Mouse (Mus musculus): ENCODE measurements around the gene Ccdc142. TPM values are rescaled to one million over a fixed set of nuclear protein-coding genes. Genes with fewer than 3 reads are reported as not detected.
A peak's percentile ranks its signal among the peaks of the same experiment; 100 is the strongest.

The Ccdc142 gene
- total RNA-seq, 2 experiments from 2014 or later, result 8.0 to 8.2 TPM

DNA sequence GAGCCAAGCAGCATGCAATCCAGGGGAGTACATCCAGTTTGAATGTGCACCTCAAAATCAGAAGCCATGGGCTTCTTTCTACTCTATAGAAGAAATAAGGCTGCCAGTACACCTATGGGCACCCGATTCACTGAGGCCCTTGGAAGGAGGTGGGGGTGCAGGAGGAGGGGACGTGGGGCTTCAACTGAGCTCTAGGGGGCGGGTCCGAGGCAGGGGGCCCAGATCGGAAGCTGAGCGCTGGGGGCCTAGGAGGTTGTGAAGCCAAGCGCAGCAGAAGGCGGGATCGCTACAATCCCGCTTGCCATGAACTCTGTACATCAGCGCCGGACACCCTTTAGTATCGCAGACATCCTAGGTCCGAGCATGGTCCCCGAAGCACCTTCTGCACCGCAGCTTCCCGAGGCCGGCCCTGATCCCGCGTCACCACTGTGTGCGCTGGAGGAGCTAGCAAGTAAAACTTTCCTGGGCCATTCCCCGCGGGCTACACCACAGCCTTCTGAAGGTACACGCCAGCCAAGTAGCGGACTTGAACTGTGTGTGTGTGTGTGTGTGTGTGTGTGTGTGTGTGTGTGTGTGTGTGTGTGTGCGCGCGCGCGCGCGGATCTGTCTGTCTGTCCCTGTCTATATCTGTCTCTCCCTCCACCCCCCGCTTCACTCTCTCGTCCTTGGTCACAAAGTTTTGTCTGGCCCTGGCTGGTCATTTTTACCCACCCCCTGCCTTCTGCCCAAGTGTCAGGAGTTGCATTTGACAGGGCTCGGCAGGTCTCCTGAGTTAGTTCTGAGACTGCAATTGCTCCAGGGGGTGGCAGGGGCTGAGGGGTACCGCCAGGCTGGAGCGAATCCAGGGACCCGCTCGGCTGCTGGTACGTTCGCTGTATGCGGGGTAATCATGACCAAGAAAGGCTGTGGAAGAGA, 15.0 kb upstream of the Ccdc142 start, which contains the start of gene Lbx2:
Gene Lbx2, plus strand, starts transcription at position 247 of the 915 bp plus-strand sequence.
- no peak for DNase-seq

DNA sequence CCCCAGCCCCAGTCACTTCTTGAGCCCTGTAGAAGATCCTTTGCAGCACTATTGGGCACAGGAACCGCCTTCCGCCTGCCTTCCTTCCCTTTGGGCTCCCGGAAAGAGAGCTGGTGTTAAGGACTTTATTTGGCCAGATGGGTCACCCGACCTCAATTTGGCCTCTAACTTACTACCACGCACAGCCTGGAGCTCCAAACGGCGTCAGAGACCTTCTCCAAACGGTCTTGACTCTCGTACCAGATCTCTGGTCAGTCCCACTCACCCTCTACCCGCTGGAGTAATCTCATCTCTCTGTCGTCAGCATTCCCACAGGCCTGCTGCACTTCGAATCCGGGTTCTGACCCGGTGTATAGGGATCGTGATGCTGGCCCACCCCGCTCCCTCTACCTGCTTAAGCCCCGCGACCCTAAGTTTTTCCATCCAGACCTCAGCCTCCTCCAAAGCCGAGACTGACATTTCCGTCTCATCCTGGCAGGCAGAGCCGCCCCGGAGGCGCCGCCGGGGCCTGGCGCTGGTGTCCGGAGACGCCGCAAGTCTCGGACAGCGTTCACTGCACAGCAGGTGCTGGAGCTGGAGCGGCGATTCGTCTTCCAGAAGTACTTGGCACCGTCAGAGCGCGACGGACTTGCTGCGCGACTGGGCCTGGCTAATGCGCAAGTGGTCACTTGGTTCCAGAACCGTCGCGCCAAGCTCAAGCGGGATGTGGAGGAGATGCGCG, 14.0 kb upstream of the Ccdc142 start:
- no peak for DNase-seq

DNA sequence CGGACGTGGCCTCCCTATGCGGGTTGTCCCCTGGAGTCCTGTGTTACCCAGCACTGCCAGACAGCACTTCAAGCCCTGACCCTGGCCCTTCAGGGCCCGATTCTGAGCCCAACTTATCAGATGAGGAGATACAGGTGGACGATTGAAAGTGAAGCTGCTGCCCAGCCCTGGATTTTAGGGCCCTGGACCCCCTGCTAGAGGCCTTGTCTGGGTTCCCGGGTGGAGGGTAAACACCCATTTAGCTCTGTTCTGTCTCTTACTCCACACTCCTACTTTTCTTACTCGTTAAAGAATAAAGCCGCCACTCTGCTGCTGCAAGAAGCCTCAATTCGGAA, 13.5 kb upstream of the Ccdc142 start:
- no peak for DNase-seq

DNA sequence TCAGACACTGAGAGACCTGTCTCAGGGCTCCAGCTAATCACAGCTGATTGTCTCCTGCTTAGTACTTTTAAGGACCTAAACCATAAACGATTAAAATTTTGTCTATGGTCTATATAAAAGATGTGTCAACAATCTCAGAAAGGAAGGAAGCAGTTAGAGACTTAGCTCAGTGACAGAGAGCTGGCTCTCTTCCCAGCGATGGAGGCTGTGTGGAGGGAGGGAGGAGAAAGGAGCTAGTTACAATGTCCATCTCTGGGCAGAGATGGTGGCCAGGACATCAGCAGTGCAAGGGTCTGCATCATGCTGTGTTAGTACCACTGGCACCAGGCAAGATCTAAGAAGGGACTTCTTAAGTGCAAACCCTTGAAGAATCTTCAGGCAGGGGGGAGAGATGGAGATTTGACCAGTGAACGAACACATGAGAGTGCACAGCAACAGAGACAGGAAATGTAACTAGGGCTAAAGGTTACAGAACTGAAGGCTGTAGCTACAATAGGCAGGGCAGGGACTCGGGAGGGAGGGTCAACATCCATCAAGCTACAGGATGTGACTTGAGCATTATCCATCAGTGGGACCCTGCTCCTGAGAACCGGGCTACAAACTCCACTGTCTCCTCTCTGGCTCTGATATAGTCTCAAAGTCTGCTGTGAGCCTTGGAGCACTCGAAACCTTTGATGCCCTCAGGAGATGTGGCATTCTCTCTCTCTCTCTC, 8.8 kb upstream of the Ccdc142 start:
- DNase-seq, result no peak

DNA sequence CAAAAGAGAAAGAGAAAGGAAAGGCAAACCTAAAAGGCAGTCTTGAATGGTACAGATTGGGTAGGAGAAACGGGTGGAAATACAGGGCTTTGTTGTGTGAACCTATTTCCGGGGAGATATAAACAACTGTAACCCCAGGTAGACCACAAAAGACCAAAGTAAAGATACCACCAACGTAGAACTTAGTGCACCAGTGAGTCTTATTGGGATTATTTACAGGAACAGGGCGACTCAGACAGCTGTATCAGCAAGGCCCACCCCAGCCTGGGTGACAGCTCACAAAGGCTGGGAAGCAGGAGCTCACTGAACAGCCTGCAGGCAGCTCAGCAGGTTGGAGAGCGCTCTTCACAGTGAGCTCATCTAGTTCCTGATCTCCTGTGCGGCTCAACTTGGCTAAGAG, 5.4 kb upstream of the Ccdc142 start:
- no peak for DNase-seq

DNA sequence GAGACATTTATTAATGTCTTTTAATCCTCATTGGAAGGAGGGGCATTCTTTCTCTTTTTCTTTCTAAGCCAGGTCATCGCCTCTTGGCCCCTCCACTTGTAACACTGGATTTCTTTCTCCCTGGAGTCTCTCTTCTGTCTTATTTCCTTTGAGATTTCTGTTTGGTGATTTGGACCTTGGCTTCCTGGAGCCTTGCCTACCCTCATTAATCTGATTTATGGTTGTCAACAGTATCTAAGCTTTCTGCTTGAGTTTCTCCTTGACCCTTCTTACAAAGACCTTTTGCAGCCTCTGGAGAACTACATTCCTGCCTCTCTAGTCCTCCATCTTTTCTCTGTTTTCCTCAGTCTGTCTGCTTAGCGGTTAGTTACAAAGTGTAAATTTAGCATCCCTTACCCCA, 3.0 kb upstream of the Ccdc142 start:
- DNase-seq, result no peak

DNA sequence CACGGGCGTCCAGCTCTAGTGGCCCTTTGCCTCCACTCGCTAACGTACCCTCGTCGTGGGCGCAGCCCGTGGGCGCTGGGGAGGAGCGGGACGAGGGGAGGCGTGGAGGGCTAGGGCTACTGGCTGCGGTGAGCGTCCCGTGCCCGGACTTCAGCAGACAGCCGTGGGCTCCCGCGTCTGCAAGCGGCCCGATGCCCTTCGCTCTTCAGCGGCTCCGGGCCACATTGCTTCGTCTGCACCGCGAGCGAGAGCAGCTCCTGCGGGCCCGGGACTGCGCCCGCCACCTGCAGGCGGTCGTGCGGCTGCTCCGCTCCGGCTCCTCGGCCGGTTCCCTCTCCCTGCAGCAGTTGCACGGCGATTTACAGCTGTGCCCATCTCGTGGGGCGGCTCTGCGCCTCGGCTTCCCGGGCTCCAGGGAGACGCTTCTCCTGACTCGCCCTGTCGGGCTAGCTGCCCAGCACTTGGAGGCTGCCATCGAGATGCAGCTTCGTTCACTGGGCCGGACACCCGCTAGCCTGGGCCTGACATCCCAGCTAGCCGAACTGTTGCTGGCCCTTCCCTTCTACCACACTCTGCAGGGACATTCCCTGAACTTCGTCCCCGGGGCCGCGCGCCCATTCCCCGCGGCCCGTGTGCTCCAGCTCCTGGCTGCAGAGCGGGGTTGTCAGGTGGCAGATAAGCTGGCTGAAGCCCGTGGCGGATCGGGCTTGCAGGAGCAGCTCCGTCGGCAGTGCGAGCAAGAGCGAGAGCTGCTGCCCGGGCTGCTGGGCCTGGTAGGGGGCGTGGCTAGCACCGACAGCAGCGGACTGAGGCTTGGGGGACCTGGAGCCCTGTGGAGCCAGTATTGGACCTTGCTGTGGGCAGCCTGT, 521 bp downstream of the Ccdc142 start:
- peak; percentile 54 to 67 for DNase-seq

DNA sequence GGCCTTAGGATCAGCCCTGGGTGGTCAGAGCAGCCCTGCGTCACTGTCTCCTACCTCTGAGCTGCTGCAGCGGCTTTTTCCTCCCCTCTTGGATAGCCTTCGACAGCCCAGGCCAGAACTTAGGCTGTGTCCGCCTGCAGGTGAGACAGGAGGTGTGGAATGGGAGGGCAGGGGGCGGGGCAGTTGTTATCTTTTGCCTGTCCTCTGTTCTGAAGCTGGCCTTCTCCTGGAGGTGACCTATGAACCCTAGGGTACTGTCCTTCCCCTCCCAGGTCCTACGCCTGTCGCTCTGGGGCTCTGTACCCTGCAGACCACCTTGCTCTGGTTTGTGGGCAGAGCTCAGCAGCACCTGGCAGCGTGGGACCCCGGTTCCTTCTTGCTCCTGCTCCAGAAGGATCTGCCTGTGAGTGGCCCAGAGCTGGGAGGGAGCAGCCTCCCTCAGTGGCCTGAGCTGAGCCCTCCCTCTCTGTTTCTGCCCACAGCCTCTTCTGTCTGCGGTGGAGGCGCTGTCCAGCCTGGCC, 1.8 kb downstream of the Ccdc142 start:
- peak in 1 of 2 experiments; percentile 18 for DNase-seq

DNA sequence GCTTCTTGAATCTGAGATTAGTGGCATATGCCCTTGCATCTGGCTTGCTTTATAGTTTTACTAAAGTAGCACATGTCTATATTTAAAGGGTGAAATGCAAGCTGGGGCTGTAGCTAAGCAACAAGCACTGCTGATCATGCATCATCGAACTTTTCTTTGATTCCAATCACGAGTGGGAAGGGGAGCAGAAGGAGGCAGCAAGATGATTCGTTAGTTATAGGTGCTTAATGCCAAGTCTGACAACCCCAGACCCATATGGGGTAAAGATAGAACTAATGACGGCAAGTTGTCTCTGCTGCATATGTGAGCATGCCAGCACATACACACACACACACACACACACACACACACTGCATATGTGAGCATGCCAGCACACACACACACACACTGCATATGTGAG, 2.8 kb downstream of the Ccdc142 start:
- DNase-seq, result peak; percentile 30 to 33

DNA sequence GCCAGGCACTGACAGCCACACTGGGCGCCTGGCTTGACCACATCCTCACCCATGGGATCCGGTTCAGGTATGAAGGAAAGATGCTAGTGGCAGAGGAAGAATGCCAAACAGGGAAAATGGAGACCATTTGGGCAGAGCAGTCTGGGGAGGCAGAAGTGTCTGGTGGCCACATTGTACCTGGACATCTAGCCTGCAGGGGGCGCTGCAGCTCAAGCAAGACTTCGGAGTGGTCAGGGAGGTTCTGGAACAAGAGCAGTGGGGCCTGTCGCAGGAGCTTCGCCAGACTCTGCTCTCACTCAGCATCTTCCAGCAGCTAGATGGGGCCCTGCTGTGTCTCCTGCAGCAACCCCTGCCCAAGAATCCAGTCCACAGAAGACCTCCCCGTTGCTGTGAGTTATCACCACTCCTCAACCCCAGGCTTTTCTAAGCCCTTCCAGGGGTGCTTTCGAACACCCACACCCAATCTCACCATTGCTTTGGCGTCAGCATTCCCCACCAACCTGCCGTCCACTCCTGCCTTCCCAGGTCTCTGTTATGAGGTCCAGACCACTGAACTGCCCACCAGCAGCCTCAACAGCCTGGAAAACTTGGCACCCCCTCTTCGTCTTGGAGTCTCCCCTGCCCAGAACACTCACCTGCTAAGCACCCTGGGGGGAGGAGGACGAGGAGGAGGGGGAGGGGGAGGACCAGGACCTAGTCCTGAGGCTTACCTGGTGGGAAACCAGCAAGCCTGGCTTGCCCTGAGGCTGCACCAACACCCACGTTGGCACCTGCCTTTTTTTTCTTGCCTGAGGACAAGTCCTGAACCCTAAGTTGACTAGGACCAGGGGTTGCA, 6.4 kb downstream of the Ccdc142 start:
- peak; percentile 40 to 55 for DNase-seq

DNA sequence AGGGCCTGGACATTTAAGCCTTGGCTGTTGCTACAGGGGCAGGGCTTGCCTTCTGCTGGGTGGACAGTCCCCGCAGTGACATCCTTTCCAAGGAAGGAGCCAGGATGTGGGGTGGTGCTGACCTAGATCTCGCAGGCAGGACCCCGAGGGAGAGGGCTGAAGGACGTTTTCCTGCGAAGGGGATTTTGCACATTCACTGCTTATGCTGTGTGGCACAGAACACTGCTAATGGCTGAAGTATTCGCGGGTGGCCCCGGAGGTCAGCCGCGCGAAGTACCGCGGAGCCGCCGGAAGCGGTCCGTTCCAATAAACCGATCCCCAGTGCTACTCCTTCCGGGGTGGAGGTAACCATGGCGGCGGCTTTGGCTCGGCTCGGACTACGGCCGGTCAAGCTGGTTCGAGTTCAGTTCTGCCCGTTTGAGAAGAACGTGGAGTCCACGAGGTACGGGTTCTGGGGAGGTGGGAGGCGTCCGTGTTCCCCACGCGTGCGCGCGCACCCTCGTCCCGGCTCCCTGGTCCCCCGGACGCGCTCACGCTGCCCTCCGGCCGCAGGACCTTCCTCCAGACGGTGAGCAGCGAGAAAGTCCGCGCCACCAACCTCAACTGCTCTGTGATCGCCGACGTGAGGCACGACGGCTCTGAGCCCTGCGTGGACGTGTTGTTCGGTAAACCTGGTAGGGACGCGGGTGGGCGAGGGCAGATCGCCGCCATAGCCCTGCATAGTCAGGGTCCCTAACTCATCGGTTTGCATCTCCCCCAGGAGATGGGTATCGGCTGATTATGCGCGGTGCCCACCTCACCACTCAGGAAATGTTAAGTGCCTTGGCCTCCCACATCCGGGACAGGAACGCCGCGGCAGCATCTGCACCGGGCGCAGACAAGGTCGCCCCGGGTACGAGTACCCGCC, 7.6 kb downstream of the Ccdc142 start, which contains the start of gene Mrpl53:
Gene Mrpl53, plus strand, starts transcription at position 279 of the 907 bp plus-strand sequence.
- DNase-seq, result peak; percentile 81 to 83

DNA sequence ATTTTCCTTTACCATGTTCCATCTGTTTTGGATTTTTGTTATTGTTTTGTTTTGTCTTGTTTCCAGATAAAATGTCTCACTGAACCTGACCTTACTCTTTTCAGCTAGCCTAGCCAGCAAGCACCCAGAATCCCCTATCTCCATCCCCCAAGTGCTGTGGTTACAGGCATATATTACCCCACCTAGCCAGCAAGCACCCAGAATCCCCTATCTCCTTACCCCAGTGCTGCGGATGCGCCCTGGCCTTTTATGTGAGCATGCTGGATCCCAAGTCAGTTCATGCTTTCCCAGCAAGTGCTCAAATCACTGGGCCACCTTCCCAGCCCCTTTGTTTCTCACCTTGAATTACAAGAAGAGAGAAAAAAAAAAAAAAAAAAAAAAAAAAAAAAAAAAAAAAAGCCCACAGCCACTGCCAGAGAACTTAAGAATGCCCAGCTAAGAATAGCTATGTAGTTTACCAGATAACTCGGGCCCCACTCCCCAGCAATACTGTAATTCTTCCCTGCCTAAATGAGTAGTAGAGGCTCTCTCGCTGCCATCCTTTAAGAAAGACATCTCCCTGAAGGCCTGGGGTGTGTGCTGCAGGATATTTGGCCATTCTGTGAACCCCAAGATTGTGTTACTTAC, 10.2 kb downstream of the Ccdc142 start:
- DNase-seq, result no peak

DNA sequence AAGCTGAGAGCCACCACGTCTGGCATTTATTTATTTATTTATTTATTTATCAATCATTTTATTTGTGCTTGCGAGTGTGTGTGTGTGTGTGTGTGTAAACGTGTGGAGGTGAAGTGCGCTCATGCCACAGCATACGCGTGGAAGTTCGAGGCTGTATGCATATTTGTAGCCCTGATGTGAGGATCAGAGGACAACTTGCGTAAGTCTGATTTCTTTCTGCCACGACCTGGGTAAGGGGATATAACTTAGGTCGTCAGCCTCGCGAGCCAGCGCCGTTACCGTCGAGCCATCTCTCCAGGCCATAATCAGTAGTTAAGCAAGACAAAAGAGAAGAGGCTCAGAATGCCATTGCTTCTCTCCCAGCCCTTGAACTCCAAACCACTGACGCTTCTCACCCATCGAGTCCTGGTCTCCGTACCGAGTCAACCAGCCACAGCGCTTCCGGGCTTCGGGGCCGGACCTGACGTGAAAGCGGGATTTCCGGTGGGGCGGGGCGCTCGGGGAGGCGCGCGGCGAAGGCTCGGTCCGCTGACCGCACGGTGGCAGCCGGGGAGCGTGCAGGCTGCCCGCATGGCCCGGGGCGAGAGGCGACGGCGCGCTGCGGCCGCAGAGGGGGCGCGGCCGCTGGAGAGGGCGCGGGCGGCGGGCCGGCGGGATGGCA, 13.7 kb downstream of the Ccdc142 start, which contains the start of gene Mogs:
Gene Mogs, plus strand, starts transcription at position 486 of the 661 bp plus-strand sequence.
- peak; percentile 91 for DNase-seq

DNA sequence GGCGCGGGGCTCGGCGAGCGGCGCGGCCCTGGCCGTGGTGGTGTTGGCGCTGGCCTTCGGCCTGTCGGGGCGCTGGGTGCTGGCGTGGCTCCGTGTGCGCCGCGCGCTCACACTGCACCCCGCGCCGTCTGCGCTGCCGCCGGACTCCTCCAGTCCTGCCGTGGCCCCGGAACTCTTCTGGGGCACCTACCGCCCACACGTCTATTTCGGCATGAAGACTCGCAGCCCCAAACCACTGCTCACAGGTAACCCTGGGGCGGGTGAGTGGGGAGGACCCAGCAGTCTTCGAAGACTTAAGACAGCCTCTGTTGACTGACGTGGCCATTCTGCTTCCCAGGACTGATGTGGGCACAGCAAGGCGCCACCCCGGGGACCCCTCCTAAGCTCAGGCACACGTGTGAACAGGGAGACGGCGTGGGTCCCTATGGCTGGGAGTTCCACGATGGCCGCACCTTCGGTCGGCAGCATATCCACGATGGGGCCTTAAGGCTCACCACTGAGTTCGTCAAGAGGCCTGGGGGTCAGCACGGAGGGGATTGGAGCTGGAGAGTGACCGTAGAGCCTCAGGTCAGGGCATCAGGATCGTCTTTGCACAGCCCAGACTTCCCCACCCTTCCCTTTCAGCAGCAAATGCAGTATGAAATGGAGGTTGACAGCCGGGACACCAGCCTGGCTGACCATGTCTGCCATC, 14.4 kb downstream of the Ccdc142 start:
- peak; percentile 19 to 20 for DNase-seq

DNA sequence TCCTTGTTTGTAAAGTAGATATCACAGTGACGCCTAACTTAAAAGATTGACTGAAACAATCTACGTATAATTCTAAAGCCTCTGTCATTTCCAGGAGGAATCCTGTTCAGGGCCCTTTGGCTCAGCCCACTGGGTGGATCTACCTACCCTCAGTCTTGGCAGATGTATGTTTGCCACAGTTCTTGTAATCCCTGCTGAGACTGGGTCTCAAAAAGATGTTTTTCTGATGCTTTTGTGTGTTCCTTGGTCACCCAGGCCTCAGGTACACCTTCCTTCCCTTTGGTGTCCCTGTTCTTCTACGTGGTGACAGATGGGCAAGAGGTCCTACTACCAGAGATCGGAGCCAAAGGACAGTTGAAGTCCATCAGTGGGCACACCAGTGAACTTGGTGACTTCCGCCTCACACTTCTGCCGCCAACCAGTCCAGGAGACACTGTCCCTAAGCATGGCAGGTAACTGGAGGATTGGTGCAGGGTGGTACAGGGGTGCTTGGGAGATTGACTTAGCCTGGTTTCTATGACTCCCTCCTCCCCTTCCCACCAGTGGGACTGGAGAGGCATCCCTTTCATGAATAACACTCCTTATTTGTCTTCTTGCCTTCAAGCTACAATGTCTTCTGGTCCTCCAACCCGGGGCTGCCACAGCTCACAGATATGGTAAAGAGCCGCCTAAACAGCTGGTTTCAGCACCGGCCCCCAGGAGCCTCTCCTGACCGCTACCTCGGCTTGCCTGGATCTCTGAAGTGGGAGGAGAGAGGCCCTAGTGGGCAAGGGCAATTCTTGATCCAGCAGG, 15.2 kb downstream of the Ccdc142 start:
- DNase-seq, result peak in 1 of 2 experiments; percentile 4

DNA sequence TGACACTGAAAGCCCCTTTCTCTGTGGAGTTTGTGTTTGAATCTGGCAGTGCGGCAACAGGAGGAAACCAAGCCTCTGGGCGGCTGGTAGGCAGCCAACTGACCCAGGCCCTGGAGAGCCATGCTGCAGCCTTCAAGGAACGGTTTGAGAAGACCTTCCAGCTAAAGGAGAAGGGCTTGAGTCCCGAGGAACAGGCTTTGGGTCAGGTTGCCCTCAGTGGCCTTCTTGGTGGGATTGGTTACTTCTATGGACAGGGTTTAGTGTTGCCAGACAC, 15.7 kb downstream of the Ccdc142 start:
- peak in 1 of 2 experiments; percentile 3 for DNase-seq

DNA sequence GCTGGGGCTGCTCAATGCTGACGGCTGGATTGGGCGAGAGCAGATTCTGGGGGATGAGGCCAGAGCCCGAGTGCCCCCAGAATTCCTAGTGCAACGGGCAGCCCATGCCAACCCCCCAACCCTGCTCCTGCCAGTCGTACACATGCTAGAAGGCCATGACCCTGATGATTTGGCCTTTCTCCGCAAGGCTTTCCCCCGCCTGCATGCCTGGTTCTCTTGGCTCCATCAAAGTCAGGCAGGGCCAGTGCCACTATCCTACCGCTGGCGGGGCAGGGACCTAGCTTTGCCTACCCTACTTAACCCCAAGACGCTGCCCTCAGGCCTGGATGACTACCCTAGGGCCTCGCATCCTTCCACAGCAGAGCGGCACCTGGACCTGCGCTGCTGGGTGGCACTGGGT, 16.2 kb downstream of the Ccdc142 start:
- DNase-seq, result peak in 1 of 2 experiments; percentile 4

Measured in layer of hippocampus, postnatal 36 days (tissue).